Mouse (Mus musculus): ENCODE results near the gene Napsa.

GRCm38 (mm10) chr7:44576333-44576844 is 4.2 kb downstream of the Napsa start:
- TF ChIP-seq CTCF (IDR thresholded peaks at IDR 0.05) (peak; percentile 28), EP300 (IDR thresholded peaks at IDR 0.05) (no peak)

Data from lung, postnatal 0 days (tissue).